Mouse (Mus musculus) urinary bladder, postnatal 25 days (tissue): Measurements from ENCODE around the gene Cdh23.

Experiments used
- DNase-seq: peaks from one replicate; pipeline ENCODE4 v3.0.0; 2022; ENCODE audit warnings: low spot score

Cdh23 gene

GRCm38 (mm10) chr10:60367904-60368303 lies 328.4 kb downstream of the Cdh23 start:
- no peak for DNase-seq

DNA sequence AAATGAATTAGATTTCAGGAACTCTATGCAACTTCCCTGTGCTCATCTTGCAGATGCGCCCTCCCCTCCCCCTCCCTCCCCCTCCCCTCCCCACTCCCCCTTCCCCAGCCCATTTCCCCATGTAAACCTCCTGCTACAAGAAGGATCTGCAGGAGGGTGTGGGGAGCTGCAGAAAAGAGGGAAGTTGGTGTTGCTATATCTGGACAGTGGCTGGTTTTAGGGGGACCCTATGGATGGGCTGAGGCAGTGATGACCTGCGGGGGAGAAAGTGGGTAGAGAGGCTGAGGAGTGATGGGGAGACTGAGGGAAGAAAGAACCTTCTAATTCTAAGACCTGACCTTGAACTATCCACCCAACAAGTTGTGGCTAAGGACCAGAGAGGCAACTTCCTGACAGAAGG lies 329.1 kb downstream of the Cdh23 start:
- no peak for DNase-seq

DNA sequence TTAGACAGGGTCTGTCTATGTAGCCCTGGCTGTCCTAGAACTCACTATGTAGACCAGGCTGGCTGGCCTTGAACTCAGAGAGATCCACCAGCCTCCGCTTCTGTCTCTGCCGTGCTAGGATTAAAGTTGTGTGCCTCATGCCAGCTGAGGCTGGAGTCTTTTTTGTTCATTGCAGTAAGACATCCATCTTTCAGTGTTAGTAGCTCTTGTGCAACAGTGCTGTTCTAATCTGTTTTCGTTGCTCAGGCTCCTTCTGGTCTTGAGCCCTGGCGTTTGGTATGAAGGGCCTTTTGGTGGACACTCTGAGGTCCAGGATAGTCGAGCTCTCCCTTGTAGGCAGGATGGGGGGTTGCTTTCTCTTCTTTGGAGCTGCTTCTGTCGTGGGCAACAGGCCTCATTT lies 332.9 kb downstream of the Cdh23 start:
- no peak for DNase-seq

- no peak for DNase-seq
Observed at GRCm38 (mm10) chr10:60362310-60362628, 334.0 kb downstream of the Cdh23 start.

- DNase-seq, result no peak
Observed at GRCm38 (mm10) chr10:60361615-60362309, 334.5 kb downstream of the Cdh23 start.

- no peak for DNase-seq
Observed at GRCm38 (mm10) chr10:60358776-60359175, 337.5 kb downstream of the Cdh23 start.

- no peak for DNase-seq
Observed at GRCm38 (mm10) chr10:60357901-60358300, 338.4 kb downstream of the Cdh23 start.

DNA sequence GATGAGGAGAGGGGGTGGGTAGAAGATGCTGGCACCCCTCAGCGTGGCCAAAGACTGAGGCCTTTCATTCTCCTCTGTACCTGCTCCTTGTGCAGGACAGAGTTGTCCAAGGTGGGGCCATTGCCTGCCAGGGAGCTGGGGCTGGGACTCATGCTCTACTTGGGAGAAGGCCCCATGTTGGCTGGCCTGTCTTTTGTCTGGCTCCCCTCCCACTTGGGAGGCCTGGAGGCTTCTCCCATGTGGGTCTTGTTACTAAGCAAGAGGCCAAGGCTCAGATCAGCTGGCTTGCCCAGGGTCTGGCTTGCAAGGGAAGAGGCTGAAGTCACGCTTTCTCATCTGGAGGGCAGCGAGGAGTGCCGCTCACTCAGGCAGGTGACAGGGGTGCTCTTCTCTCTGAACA lies 338.8 kb downstream of the Cdh23 start:
- DNase-seq, result no peak

DNA sequence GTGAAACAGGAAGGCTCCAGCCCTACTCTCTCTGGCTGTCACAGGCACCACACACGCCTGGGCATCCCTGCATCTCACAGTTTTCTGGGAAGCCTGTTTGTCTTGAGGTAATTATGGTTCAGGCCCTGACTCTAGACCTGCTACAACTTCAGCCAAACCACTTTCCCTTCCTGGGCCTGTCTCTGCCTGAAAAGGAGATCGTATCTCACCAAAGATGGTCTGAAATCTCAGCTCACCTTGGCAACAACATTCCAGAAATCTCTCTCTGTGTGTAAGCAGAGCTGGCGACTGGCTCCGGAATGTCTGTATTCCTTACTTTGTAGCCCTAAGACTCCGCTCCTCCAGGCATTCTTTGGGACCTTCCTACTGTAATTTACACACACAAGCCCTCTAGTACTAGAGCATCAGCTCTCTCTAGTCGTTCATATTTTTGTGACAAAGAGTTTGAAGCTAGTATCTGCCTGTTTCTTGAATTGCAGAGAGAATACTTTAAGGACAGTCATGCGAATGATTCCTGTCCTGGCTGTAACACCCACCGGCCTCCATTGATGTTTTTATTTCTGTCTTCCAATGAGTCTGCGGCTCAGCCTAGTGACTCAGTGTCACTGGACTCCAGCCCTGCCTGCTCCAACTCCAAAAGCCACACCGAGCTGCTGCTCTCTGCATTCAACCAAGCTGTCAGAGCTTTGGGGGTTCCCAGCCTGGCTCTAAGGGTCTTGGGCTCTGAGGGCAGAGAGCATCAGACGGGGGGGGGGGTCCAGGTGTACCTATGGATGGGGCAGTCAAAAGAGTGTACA lies 341.2 kb downstream of the Cdh23 start:
- DNase-seq, result no peak

DNA sequence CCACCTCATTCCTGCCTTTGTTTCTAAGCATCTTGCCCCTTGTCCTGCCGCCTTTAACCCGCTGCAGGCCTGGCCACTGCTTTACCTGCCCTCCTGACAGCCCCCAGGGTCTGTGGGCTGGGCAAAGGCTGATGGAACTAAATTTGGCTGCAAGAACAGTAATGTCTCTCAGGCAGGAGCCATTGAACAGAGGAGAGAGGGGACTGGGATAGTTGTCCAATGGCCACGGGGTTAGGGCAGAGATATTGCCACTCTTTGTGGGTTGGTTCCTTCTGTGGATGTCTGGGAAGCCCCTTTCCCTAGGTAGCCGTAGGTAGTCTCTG lies 342.3 kb downstream of the Cdh23 start:
- no peak for DNase-seq

GRCm38 (mm10) chr10:60353241-60354002 lies 342.9 kb downstream of the Cdh23 start:
- no peak for DNase-seq

DNA sequence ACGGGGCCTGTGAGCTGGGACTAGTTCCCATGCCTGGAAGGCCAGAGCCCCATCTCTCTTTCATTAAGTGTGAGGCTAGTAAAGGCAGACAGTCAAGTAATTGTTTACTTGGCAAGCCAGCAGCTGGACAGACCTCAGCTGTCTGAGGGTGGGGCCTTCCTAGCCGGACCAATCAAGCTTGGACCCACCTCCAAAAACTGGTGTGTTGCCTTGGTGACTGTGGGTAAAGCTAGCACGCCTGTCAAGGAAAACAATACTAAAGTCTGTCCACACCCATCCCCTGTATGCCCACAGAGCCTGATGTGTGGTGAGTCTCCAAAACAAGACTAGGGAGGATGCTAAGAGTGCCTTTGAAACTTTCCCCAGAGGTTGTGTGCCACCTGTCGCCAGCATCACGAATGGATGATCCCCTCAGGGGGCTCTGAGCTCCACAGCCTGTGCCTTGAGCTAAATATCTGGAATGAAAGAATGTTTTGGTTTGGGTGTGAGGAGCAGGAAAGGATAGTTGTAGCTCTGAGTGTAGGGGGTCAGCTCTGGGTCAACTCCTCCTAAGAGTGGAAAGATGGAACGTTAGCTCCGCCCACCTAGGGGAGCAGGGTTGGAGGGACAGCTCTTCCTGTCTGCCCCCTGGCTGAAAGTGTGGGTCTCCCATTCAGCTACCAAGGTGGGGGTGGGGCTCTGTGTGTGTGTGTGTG lies 344.4 kb downstream of the Cdh23 start:
- DNase-seq, result peak; percentile 62

- no peak for DNase-seq
Observed at GRCm38 (mm10) chr10:60351248-60351647, 345.0 kb downstream of the Cdh23 start.

DNA sequence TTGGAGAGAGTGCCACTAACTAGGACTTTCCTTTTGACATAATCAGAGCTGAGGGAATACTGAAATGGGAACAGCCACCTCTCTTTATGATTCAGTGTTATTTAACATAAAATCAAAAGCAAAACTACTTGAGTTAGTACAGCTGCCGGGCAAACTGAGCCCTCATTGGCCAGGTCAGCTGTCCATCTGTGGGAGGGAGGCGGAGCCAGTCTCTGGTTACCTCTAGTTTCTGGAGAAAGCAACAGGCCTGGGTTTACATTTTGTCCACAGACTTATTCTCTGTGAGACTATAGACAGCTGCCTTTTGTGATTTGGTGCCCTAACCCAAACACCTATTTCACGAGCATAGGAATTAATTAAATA lies 345.5 kb downstream of the Cdh23 start:
- DNase-seq, result peak; percentile 95

DNA sequence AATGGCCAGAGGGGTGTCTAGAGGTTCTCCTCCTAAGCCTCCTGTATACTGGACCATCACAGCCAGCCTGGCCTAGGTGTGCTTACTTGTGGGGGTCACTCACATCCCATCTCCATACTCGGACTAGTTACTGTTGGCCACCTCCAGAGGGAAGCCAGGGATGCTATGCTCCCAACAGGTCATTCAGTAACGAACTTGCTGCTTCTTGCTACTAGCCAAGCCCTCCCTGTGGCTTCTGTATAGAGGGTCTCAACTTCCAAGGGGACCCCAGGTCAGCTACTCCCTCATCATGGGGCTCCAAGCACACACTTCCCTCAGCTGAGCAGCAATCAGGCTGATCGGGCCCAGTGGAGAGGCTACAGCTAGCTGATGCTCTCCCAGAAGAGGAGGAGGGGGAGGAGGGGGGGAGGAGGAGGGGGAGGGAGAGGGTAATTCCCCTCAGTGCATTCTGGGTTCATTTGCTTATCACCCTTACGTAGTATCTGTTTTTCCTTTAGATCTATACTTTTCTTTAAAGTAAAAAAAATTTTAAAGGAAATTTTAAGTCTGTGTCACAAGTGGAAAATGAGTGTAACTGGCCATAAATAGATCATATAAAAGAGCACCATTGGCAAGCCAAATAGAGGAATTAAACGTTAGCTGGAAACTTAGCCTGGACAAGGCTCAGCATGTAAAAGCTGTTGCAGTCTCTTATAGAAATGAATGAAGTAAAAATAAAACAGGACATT lies 346.0 kb downstream of the Cdh23 start:
- no peak for DNase-seq

DNA sequence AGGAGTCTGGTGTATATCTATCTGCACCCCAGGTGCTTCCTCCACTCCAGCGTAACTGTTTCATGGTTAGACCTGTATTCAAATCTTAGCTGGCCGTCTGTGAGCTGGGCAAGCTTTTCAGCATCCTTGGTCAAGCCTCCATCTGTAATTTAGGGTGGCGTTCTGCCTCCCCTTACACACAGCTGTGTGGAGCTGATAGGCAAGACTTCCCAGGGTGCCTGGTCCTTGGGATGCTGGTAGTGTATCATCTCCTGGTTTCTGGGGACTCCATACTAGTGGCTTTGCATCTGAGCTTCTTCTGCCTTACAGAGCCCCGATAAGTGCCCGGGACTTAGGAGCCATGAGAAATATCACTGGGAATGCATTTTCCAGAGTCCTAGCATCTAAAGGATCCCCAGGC lies 346.6 kb downstream of the Cdh23 start:
- no peak for DNase-seq

- peak; percentile 36 for DNase-seq
Observed at GRCm38 (mm10) chr10:60349056-60349455, 347.2 kb downstream of the Cdh23 start.

DNA sequence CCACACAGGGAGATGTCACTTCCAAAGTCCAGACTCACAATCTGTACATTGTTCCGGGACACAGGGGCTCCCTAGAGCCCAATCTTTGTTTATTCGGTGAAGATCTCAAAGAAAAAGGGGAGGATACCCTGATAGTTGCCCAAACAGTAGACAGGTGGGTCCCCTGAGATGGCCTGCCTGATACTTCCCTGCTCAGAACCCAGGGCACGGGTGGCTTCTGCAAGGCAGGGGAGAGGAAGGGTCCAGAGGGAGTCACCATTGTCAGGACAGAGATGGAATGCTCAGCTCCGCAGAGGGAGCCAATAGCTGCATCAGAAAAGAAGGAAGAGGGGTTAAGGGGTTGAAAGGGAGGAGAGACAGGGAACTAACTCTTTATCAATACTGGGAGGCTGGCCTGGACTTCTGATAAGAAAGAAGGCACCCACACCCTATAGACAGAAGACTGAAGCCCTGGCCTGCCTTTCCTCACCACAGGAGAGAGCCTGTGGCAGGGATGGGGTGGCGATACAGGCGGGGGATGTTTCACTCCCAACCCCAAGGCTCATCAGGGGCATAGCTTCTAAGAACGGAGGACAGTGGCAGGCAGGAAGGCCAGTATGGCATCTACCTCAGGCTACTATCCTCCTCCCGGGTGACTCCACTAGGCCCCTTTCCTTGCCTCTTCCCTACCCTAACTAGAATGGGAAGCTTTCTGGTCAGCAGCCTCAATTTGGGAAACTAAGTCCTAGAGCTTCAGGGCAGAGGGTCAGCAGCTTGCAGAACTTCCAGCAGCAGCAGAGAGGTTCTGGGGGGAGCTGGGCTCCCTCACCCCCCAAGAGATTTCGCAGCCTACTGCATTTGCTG lies 348.3 kb downstream of the Cdh23 start:
- DNase-seq, result no peak

- peak; percentile 90 for DNase-seq
Observed at GRCm38 (mm10) chr10:60346701-60347405, 349.4 kb downstream of the Cdh23 start, which contains the start of gene Vsir. TSS of gene Vsir (plus strand) at chr10:60346851.

DNA sequence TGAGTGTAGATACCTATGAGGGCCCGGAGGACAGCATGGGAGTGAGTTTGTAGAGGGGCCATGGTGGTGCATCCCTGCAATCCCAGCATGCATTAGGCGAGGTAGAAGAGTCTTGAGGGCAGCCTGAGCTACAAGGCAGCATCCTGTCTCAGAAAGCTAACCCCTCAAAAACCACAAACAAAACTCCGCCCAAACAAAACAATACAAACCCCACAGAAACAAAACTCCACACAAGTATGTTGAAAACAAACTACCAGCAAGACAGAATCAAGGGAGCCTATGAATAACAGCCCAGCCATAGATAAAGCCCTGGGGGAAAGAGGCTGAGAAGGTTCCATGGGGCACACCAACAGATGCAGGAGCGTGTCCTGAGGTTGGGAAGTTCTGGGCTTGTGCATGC lies 350.2 kb downstream of the Cdh23 start:
- no peak for DNase-seq
